Mouse (Mus musculus) forebrain, embryonic 11.5 days (tissue): Measurements from ENCODE around the gene Glyctk. TPM values are rescaled to one million over a fixed set of nuclear protein-coding genes. Genes with fewer than 3 reads are reported as not detected.

Experiments used
- ATAC-seq: fragments of 200-750 bp; cut with Nextera tagmentation; replicated peaks from 2 replicates; pipeline ENCODE4 v1.8.0; 2017; ENCODE audit warnings: moderate TSS enrichment; ENCODE audit not compliant: low FRiP score
- DNase-seq: peaks from one replicate; pipeline ENCODE4 v3.0.0-alpha.2; 2017; ENCODE audit warnings: low spot score
- H3K27ac ChIP-seq: fragments of 300-500 bp; sonication (generic); 2 replicates; pipeline ENCODE4 v1.5.1; 2014; ENCODE audit warnings: low read depth, low read length
- H3K27me3 ChIP-seq: fragments of 300-500 bp; sonication (generic); 2 replicates; pipeline ENCODE4 v1.6.1; 2014; ENCODE audit warnings: mild to moderate bottlenecking, low read length, mixed read lengths; ENCODE audit not compliant: control insufficient read depth, insufficient read depth
- H3K36me3 ChIP-seq: fragments of 300-500 bp; sonication (generic); 2 replicates; pipeline ENCODE4 v1.6.1; 2014; ENCODE audit warnings: mild to moderate bottlenecking, low read length, moderate library complexity, mixed read lengths; ENCODE audit not compliant: control insufficient read depth, insufficient read depth
- H3K4me1 ChIP-seq: fragments of 300-500 bp; sonication (generic); replicated peaks from 2 replicates; pipeline ENCODE4 v1.6.1; 2014; ENCODE audit warnings: low read length, mixed read lengths; ENCODE audit not compliant: control insufficient read depth, insufficient read depth
- H3K4me2 ChIP-seq: fragments of 300-500 bp; sonication (generic); 2 replicates; pipeline ENCODE4 v1.6.1; 2014; ENCODE audit warnings: low read depth, mild to moderate bottlenecking, low read length, moderate library complexity, mixed read lengths; ENCODE audit not compliant: severe bottlenecking
- H3K4me3 ChIP-seq: fragments of 300-500 bp; sonication (generic); 2 replicates; pipeline ENCODE4 v1.5.1; 2014; ENCODE audit warnings: low read depth, low read length
- H3K9ac ChIP-seq: fragments of 300-500 bp; sonication (generic); 2 replicates; pipeline ENCODE4 v1.6.1; 2014; ENCODE audit warnings: low read length
- H3K9me3 ChIP-seq: fragments of 300-500 bp; sonication (generic); 2 replicates; pipeline ENCODE4 v1.6.1; 2016; ENCODE audit warnings: low read length, mixed read lengths; ENCODE audit not compliant: control insufficient read depth
- WGBS: fragments of 180-500 bp; shearing (Covaris S2); extraction: QIAGEN DNeasy Blood & Tissue Kit; methylation state at CpG from one replicate; pipeline ENCODE4 v1.1.7; 2014; 5-methylcytosine and 5-hydroxymethylcytosine counted together
- polyA plus RNA-seq: library from polyadenylated mRNA; unstranded; fragments of >200 nt; fragmentation: Nextera tagmentation; extraction: Ambion mirVana; gene quantifications from 2 replicates; pipeline ENCODE4 v1.2.1, GENCODE M21; 2014

Gene Glyctk
- polyA plus RNA-seq, 1 experiment from 2014 or later = 10.2 TPM

DNA sequence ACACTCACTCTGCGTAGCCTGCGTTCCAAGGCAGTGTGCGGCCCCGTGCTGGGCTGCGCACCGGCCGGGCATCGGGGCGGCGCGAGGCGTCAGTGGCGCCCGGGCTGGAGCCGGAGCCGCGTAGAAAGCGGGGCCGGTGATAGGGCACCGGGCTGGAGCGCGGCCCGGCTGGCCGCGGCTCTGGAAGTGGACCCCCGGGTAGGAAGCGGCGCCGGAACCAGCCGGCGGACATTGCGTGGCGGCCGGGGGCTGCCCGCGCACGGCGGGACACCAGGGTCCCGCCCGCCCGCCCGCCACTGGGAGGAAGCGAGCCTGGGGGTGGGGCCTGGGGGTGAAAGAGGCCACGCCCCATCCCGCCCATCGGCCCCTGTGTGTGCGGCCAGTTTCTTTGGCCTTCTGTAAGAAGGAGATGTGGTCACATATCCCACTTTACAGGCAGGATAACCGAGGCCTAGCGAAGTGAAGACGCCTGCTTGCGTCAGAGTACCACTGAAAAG is 41.1 kb upstream of the Glyctk start:
- Histone ChIP-seq H3K36me3 (no peaks in the 10 kb centered on the region; the same call in 1 of the 2 replicates), H3K9me3 (no peaks in the 10 kb centered on the region), H3K4me3 (peak overlapping the region; percentile 59), H3K4me2 (peak overlapping the region; percentile 56), H3K9ac (peak overlapping the region; percentile 74), H3K4me1 (peaks cover 3% of the 10 kb centered on the region; the same call in 1 of the 2 replicates), H3K27ac (no peak overlapping the region), H3K27me3 (no peaks in the 10 kb centered on the region)
- under 1% methylated on average over 47 of the region's 51 CpGs for WGBS
- peak; percentile 45 for ATAC-seq
- peak; percentile 87 for DNase-seq

GRCm38 (mm10) chr9:106197732-106198131 is 39.8 kb upstream of the Glyctk start:
- DNase-seq (no peak), ATAC-seq (no peak)
- H3K9ac ChIP-seq = no peak overlapping the region
- WGBS = 95% methylated on average over 9 of the region's 9 CpGs
- H3K4me1 ChIP-seq = 0 out of 2 replicates have a peak, but pooled peaks cover 3% of the 10 kb centered on the region
- H3K36me3 ChIP-seq = no peaks in the 10 kb centered on the region; the same call in 1 of the 2 replicates
- no peak overlapping the region for H3K4me3 ChIP-seq
- no peak overlapping the region for H3K4me2 ChIP-seq
- no peaks in the 10 kb centered on the region for H3K27me3 ChIP-seq
- H3K27ac ChIP-seq = no peak overlapping the region
- H3K9me3 ChIP-seq = no peaks in the 10 kb centered on the region

DNA sequence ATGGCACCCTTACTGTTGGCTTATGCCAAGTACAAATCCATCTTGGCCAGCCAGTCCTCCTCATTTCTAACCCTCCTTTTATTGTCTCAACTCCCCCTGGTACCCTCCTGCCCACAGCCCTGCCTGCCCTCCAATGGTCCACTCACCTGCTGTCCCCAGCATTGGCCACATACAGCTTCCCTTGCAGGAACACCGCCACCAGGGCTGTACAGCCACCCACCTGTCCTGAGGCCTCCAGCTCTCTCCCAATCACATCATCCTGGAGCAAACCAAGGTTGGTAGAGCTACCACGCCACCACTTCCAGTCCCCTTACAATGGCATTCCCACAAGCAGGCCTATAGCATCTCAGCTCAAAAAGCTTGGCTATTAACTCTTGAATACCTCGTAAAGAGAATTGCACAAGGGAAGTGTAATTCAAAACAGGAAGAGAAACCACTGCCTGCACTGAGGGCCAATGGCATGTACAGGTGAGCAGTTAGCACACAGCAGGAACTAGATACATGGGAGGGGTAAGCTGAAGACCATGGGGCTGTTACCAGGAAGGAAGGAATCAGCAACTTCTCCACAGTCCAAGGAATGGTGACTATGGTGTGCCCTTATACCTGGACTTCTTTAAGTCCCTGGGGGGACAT is 39.3 kb upstream of the Glyctk start:
- 0 out of 2 replicates have a peak, but pooled peaks cover 3% of the 10 kb centered on the region for H3K4me1 ChIP-seq
- 88% methylated on average over 3 of the region's 3 CpGs for WGBS
- no peaks in the 10 kb centered on the region for H3K9me3 ChIP-seq
- H3K4me3 ChIP-seq = no peak overlapping the region
- no peak overlapping the region for H3K4me2 ChIP-seq
- no peak overlapping the region for H3K9ac ChIP-seq
- DNase-seq (no peak), ATAC-seq (no peak)
- no peaks in the 10 kb centered on the region; the same call in 1 of the 2 replicates for H3K36me3 ChIP-seq
- no peak overlapping the region for H3K27ac ChIP-seq
- no peaks in the 10 kb centered on the region for H3K27me3 ChIP-seq

- no peak overlapping the region for H3K27ac ChIP-seq
- DNase-seq = no peak
- peaks cover 4% of the 10 kb centered on the region; the same call in 1 of the 2 replicates for H3K36me3 ChIP-seq
Observed at GRCm38 (mm10) chr9:106195693-106196092, 37.8 kb upstream of the Glyctk start.

GRCm38 (mm10) chr9:106193930-106194807 is 36.2 kb upstream of the Glyctk start:
- Histone ChIP-seq H3K9ac (no peak overlapping the region), H3K4me2 (no peak overlapping the region), H3K27me3 (no peaks in the 10 kb centered on the region), H3K4me3 (no peak overlapping the region), H3K4me1 (no peaks in the 10 kb centered on the region), H3K36me3 (peaks cover 14% of the 10 kb centered on the region; the same call in 1 of the 2 replicates), H3K27ac (no peak overlapping the region), H3K9me3 (no peaks in the 10 kb centered on the region)
- ATAC-seq = no peak
- 93% methylated on average over 8 of the region's 8 CpGs for whole genome bisulfite sequencing
- no peak for DNase-seq

More at GRCm38 (mm10) chr9:106195693-106196092, 37.8 kb upstream of the Glyctk start:
- no peak overlapping the region for H3K4me3 ChIP-seq
- H3K9ac ChIP-seq = no peak overlapping the region
- no peaks in the 10 kb centered on the region for H3K27me3 ChIP-seq
- H3K4me2 ChIP-seq = no peak overlapping the region
- H3K4me1 ChIP-seq = 0 out of 2 replicates have a peak, but pooled peaks cover 3% of the 10 kb centered on the region
- WGBS = 88% methylated on average over 8 of the region's 8 CpGs
- H3K9me3 ChIP-seq = no peaks in the 10 kb centered on the region
- no peak for ATAC-seq

- H3K4me2 ChIP-seq = no peak overlapping the region
Observed at GRCm38 (mm10) chr9:106192998-106193397, 35.1 kb upstream of the Glyctk start.

DNA sequence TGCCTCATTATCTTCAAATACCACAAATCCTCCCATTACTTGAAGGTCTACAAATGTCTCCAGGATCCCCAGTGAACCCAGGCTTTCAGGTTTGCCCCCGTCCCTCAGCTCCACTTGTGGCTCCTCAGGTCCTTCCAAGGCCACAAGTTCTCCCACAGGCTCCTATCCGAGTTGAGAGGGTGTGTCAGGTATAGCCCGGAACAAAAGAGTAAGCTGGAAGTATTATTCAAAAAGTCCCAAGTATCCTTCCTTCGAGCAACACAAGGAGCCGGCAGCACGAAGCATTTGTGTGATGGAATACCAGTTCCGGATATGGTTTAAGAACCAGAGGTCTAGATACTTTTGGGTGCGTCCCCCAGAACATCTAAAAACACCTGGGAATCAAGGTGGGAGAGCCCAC is 34.1 kb upstream of the Glyctk start:
- H3K4me3 ChIP-seq = no peak overlapping the region
- DNase-seq (no peak), ATAC-seq (no peak)
- 91% methylated on average over 8 of the region's 8 CpGs for WGBS
- H3K4me1 ChIP-seq = no peaks in the 10 kb centered on the region
- H3K4me2 ChIP-seq = no peak overlapping the region
- no peaks in the 10 kb centered on the region for H3K27me3 ChIP-seq
- peaks cover 26% of the 10 kb centered on the region; the same call in 1 of the 2 replicates for H3K36me3 ChIP-seq
- H3K27ac ChIP-seq = no peak overlapping the region
- H3K9ac ChIP-seq = no peak overlapping the region
- no peaks in the 10 kb centered on the region for H3K9me3 ChIP-seq

More at GRCm38 (mm10) chr9:106192998-106193397, 35.1 kb upstream of the Glyctk start:
- Histone ChIP-seq H3K9me3 (no peaks in the 10 kb centered on the region), H3K4me3 (no peak overlapping the region), H3K27ac (no peak overlapping the region), H3K36me3 (peaks cover 22% of the 10 kb centered on the region; the same call in 1 of the 2 replicates), H3K4me1 (no peaks in the 10 kb centered on the region), H3K9ac (no peak overlapping the region), H3K27me3 (no peaks in the 10 kb centered on the region)
- DNase-seq = no peak
- no peak for ATAC-seq
- 88% methylated on average over 1 of the region's 1 CpGs for WGBS

GRCm38 (mm10) chr9:106191355-106191754 is 33.4 kb upstream of the Glyctk start:
- H3K4me2 ChIP-seq = no peak overlapping the region
- H3K4me1 ChIP-seq = no peaks in the 10 kb centered on the region
- ATAC-seq = no peak
- no peak overlapping the region for H3K4me3 ChIP-seq
- no peaks in the 10 kb centered on the region for H3K9me3 ChIP-seq
- DNase-seq = no peak
- H3K36me3 ChIP-seq = peaks cover 32% of the 10 kb centered on the region; the same call in 1 of the 2 replicates
- 95% methylated on average over 1 of the region's 1 CpGs for WGBS
- H3K27me3 ChIP-seq = no peaks in the 10 kb centered on the region
- no peak overlapping the region for H3K27ac ChIP-seq
- H3K9ac ChIP-seq = no peak overlapping the region
